ENCODE assay signal across 1 mouse cellular context in the genomic region with DNA sequence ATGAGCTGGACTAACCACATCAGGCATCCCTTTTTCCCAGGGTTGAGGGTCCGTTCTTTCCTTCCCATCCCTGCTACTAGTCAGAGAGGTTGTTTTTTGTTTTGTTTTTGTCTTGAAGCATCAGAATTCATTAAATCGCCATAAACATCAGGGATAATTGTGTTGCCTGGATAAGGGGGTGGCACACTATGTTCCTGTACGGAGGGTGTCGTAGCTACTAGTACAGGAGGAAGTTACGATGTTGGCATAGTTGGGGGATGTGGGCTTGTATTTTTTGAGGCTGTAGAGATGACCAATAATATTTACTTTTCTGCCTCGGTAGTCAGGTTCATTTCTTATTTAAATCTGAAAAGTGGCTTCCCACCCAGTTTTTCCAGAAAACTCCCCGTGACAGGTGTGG.
TF ChIP-seq lines count a peak whose summit lies in the region.

No protein-coding gene starts in this region.

TF ChIP-seq in MEL, 35 proteins besides CTCF, POLR2A, EP300 and RAD21 (continued from another document):
- TF ChIP-seq SIN3A (IDR thresholded peaks at IDR 0.05; ENCODE audit: low read length) (peak; percentile 31; the same call in 1 of the 2 replicates), TCF12 (IDR thresholded peaks at IDR 0.05; ENCODE audit: low read depth, low read length) (no peak), MAZ (IDR thresholded peaks at IDR 0.05; ENCODE audit: low read depth, low read length) (no peak), RCOR1 (IDR thresholded peaks at IDR 0.05; ENCODE audit: low read depth, low read length) (no peak), TBP (IDR thresholded peaks at IDR 0.05; ENCODE audit: low read depth, low read length) (no peak), JUND (IDR thresholded peaks at IDR 0.05; ENCODE audit: low read depth, low read length) (no peak), ZC3H11A (IDR thresholded peaks at IDR 0.05; ENCODE audit: low read depth, low read length) (no peak), USF2 (IDR thresholded peaks at IDR 0.05; ENCODE audit: borderline replicate concordance in 1 of 2, insufficient read depth in 1 of 2, low read depth in 1 of 2, low read length in 2 of 2) (no peak), CHD2 (IDR thresholded peaks at IDR 0.05; ENCODE audit: low read length) (no peak), MAX (IDR thresholded peaks at IDR 0.05; ENCODE audit: low read length) (0 out of 2 replicates have a peak, but pooled peaks have one; percentile 16), ETS1 (IDR thresholded peaks at IDR 0.05; ENCODE audit: low read depth, low read length) (0 out of 2 replicates have a peak, but pooled peaks have one; percentile 5), MXI1 (IDR thresholded peaks at IDR 0.05; ENCODE audit: low read depth, low read length) (0 out of 2 replicates have a peak, but pooled peaks have one; percentile 3), CHD1 (IDR thresholded peaks at IDR 0.05; ENCODE audit: low read depth, low read length) (no peak), HCFC1 (IDR thresholded peaks at IDR 0.05; ENCODE audit: low read depth, low read length) (no peak), NELFE (IDR thresholded peaks at IDR 0.05; ENCODE audit: low read depth, low read length) (no peak), USF1 (IDR thresholded peaks at IDR 0.05; ENCODE audit: low read depth, low read length) (no peak), MYB (IDR thresholded peaks at IDR 0.05; ENCODE audit: low read depth, low read length) (no peak), MYC (IDR thresholded peaks at IDR 0.05; ENCODE audit: low read depth, low read length) (no peak), ZNF384 (IDR thresholded peaks at IDR 0.05; ENCODE audit: low read depth, low read length) (no peak; the same call in 1 of the 2 replicates)
